Mouse (Mus musculus): ENCODE results near the gene Fam149a. TPM values are rescaled to one million over a fixed set of nuclear protein-coding genes. Genes with fewer than 3 reads are reported as not detected.
"Not testable (repeated sequence)": the region's sequence is repeated elsewhere in the genome, so short reads cannot be mapped to it uniquely, and the experiment has no call there.

Gene Fam149a
- polyA plus RNA-seq, 1 experiment from 2014 or later: 15.7 TPM

- no peak for ATAC-seq (ENCODE audit: insufficient number of reproducible peaks, low FRiP score, low TSS enrichment, low read depth)
- Histone ChIP-seq H3K36me3 (no peaks in the 10 kb centered on the region), H3K4me3 (replicated peaks) (no peak overlapping the region), H3K27ac (replicated peaks) (no peak overlapping the region), H3K27me3 (no peaks in the 10 kb centered on the region), H3K9me3 (replicated peaks) (no peaks in the 10 kb centered on the region), H3K9ac (no peak overlapping the region), H3K4me1 (peaks cover 6% of the 10 kb centered on the region), H3K4me2 (replicated peaks) (no peak overlapping the region)
- 71% methylated on average over 3 of the region's 3 CpGs for WGBS
These were observed 51.2 kb downstream of the Fam149a start for GRCm38 (mm10) chr8:45330856-45331255.

GRCm38 (mm10) chr8:45329206-45329980 lies 52.7 kb downstream of the Fam149a start:
- no peak overlapping the region for H3K4me2 ChIP-seq (replicated peaks)
- H3K36me3 ChIP-seq: no peaks in the 10 kb centered on the region
- no peaks in the 10 kb centered on the region for H3K9me3 ChIP-seq (replicated peaks)
- no peak overlapping the region for H3K27ac ChIP-seq (replicated peaks)
- H3K4me3 ChIP-seq (replicated peaks): no peak overlapping the region
- no peak overlapping the region for H3K9ac ChIP-seq
- peaks cover 6% of the 10 kb centered on the region for H3K4me1 ChIP-seq
- 93% methylated on average over 6 of the region's 6 CpGs for WGBS
- no peak for ATAC-seq (ENCODE audit: insufficient number of reproducible peaks, low FRiP score, low TSS enrichment, low read depth)
- H3K27me3 ChIP-seq: no peaks in the 10 kb centered on the region

GRCm38 (mm10) chr8:45327076-45327475 lies 55.0 kb downstream of the Fam149a start:
- not testable (repeated sequence) for H3K27me3 ChIP-seq; H3K36me3 ChIP-seq; H3K9ac ChIP-seq; H3K4me3 ChIP-seq (replicated peaks); H3K27ac ChIP-seq (replicated peaks); H3K4me1 ChIP-seq; H3K4me2 ChIP-seq (replicated peaks); ATAC-seq (ENCODE audit: insufficient number of reproducible peaks, low FRiP score, low TSS enrichment, low read depth); H3K9me3 ChIP-seq (replicated peaks)

GRCm38 (mm10) chr8:45324151-45324550 lies 57.9 kb downstream of the Fam149a start:
- no peak overlapping the region for H3K9ac ChIP-seq
- no peaks in the 10 kb centered on the region for H3K9me3 ChIP-seq (replicated peaks)
- H3K4me2 ChIP-seq (replicated peaks): no peak overlapping the region
- no peak overlapping the region for H3K4me3 ChIP-seq (replicated peaks)
- H3K27ac ChIP-seq (replicated peaks): no peak overlapping the region
- 89% methylated on average over 4 of the region's 4 CpGs for WGBS
- H3K4me1 ChIP-seq: no peaks in the 10 kb centered on the region
- ATAC-seq (ENCODE audit: insufficient number of reproducible peaks, low FRiP score, low TSS enrichment, low read depth): no peak
- no peaks in the 10 kb centered on the region for H3K36me3 ChIP-seq
- H3K27me3 ChIP-seq: no peaks in the 10 kb centered on the region

GRCm38 (mm10) chr8:45321365-45321764 lies 60.7 kb downstream of the Fam149a start:
- WGBS: 86% methylated on average over 2 of the region's 2 CpGs
- Histone ChIP-seq H3K9me3 (replicated peaks) (no peaks in the 10 kb centered on the region), H3K4me3 (replicated peaks) (no peak overlapping the region), H3K36me3 (no peaks in the 10 kb centered on the region), H3K4me2 (replicated peaks) (no peak overlapping the region), H3K27me3 (no peaks in the 10 kb centered on the region), H3K9ac (no peak overlapping the region), H3K27ac (replicated peaks) (no peak overlapping the region), H3K4me1 (no peaks in the 10 kb centered on the region)
- ATAC-seq (ENCODE audit: insufficient number of reproducible peaks, low FRiP score, low TSS enrichment, low read depth): no peak

GRCm38 (mm10) chr8:45320930-45321329 lies 61.2 kb downstream of the Fam149a start:
- no peaks in the 10 kb centered on the region for H3K4me1 ChIP-seq

GRCm38 (mm10) chr8:45310967-45311366 lies 71.1 kb downstream of the Fam149a start:
- Histone ChIP-seq H3K4me1 (no peaks in the 10 kb centered on the region), H3K4me2 (replicated peaks) (no peak overlapping the region), H3K36me3 (no peaks in the 10 kb centered on the region), H3K9ac (no peak overlapping the region), H3K4me3 (replicated peaks) (no peak overlapping the region), H3K9me3 (replicated peaks) (no peaks in the 10 kb centered on the region), H3K27me3 (no peaks in the 10 kb centered on the region), H3K27ac (replicated peaks) (no peak overlapping the region)
- 72% methylated on average over 4 of the region's 4 CpGs for WGBS
- ATAC-seq (ENCODE audit: insufficient number of reproducible peaks, low FRiP score, low TSS enrichment, low read depth): no peak

More at GRCm38 (mm10) chr8:45320930-45321329, 61.2 kb downstream of the Fam149a start:
- Histone ChIP-seq H3K4me3 (replicated peaks) (no peak overlapping the region), H3K9me3 (replicated peaks) (no peaks in the 10 kb centered on the region), H3K27me3 (no peaks in the 10 kb centered on the region), H3K36me3 (no peaks in the 10 kb centered on the region), H3K27ac (replicated peaks) (no peak overlapping the region), H3K9ac (no peak overlapping the region), H3K4me2 (replicated peaks) (no peak overlapping the region)
- no peak for ATAC-seq (ENCODE audit: insufficient number of reproducible peaks, low FRiP score, low TSS enrichment, low read depth)
- WGBS: 80% methylated on average over 1 of the region's 1 CpGs

GRCm38 (mm10) chr8:45308366-45308765 lies 73.7 kb downstream of the Fam149a start, which contains the start of gene Gm45753:
Gene Gm45753, minus strand, starts transcription at chr8:45308466.
- no peak within 1 kb of the TSS for H3K4me3 ChIP-seq (replicated peaks)
- no peaks in the 10 kb centered on the region for H3K27me3 ChIP-seq
- H3K4me1 ChIP-seq: no peaks in the 10 kb centered on the region
- no peak within 1 kb of the TSS for H3K4me2 ChIP-seq (replicated peaks)
- no peaks in the 10 kb centered on the region for H3K9me3 ChIP-seq (replicated peaks)
- H3K9ac ChIP-seq: no peak within 1 kb of the TSS
- WGBS: 91% methylated on average over 13 of the region's 13 CpGs
- no peak within 1 kb of the TSS for H3K27ac ChIP-seq (replicated peaks)
- ATAC-seq (ENCODE audit: insufficient number of reproducible peaks, low FRiP score, low TSS enrichment, low read depth): no peak
- H3K36me3 ChIP-seq: no peaks in the 10 kb centered on the region

GRCm38 (mm10) chr8:45305479-45305878 lies 76.6 kb downstream of the Fam149a start:
- no peaks in the 10 kb centered on the region for H3K4me1 ChIP-seq
- no peak overlapping the region for H3K9ac ChIP-seq
- WGBS: 83% methylated on average over 1 of the region's 1 CpGs
- no peak overlapping the region for H3K4me2 ChIP-seq (replicated peaks)
- no peaks in the 10 kb centered on the region for H3K27me3 ChIP-seq
- H3K9me3 ChIP-seq (replicated peaks): no peaks in the 10 kb centered on the region
- H3K4me3 ChIP-seq (replicated peaks): no peak overlapping the region
- H3K27ac ChIP-seq (replicated peaks): no peak overlapping the region
- ATAC-seq (ENCODE audit: insufficient number of reproducible peaks, low FRiP score, low TSS enrichment, low read depth): no peak
- H3K36me3 ChIP-seq: no peaks in the 10 kb centered on the region

- 92% methylated on average over 3 of the region's 3 CpGs for WGBS
- H3K4me2 ChIP-seq (replicated peaks): no peak overlapping the region
- H3K9me3 ChIP-seq (replicated peaks): no peaks in the 10 kb centered on the region
- H3K9ac ChIP-seq: no peak overlapping the region
- no peak overlapping the region for H3K27ac ChIP-seq (replicated peaks)
- H3K36me3 ChIP-seq: no peaks in the 10 kb centered on the region
- no peaks in the 10 kb centered on the region for H3K4me1 ChIP-seq
- ATAC-seq (ENCODE audit: insufficient number of reproducible peaks, low FRiP score, low TSS enrichment, low read depth): no peak
- no peak overlapping the region for H3K4me3 ChIP-seq (replicated peaks)
- H3K27me3 ChIP-seq: no peaks in the 10 kb centered on the region
These were observed 77.7 kb downstream of the Fam149a start for GRCm38 (mm10) chr8:45304354-45304753.

GRCm38 (mm10) chr8:45302390-45302789 lies 79.7 kb downstream of the Fam149a start:
- 67% methylated on average over 8 of the region's 8 CpGs for WGBS
- ATAC-seq (ENCODE audit: insufficient number of reproducible peaks, low FRiP score, low TSS enrichment, low read depth): no peak
- H3K4me1 ChIP-seq: no peaks in the 10 kb centered on the region

GRCm38 (mm10) chr8:45295276-45295675 lies 86.8 kb downstream of the Fam149a start:
- ATAC-seq (ENCODE audit: insufficient number of reproducible peaks, low FRiP score, low TSS enrichment, low read depth): no peak
- H3K4me2 ChIP-seq (replicated peaks): no peak overlapping the region
- 79% methylated on average over 6 of the region's 6 CpGs for WGBS
- no peaks in the 10 kb centered on the region for H3K4me1 ChIP-seq
- no peaks in the 10 kb centered on the region for H3K36me3 ChIP-seq
- H3K27ac ChIP-seq (replicated peaks): no peak overlapping the region
- H3K9ac ChIP-seq: no peak overlapping the region
- H3K4me3 ChIP-seq (replicated peaks): no peak overlapping the region
- H3K9me3 ChIP-seq (replicated peaks): no peaks in the 10 kb centered on the region
- no peaks in the 10 kb centered on the region for H3K27me3 ChIP-seq

More at GRCm38 (mm10) chr8:45302390-45302789, 79.7 kb downstream of the Fam149a start:
- Histone ChIP-seq H3K4me2 (replicated peaks) (no peak overlapping the region), H3K9me3 (replicated peaks) (no peaks in the 10 kb centered on the region), H3K36me3 (no peaks in the 10 kb centered on the region), H3K27ac (replicated peaks) (no peak overlapping the region), H3K4me3 (replicated peaks) (no peak overlapping the region), H3K27me3 (no peaks in the 10 kb centered on the region), H3K9ac (no peak overlapping the region)
